Mouse (Mus musculus): Measurements from ENCODE around the gene Sesn3. TPM values are rescaled to one million over a fixed set of nuclear protein-coding genes. Genes with fewer than 3 reads are reported as not detected.
A peak's percentile ranks its signal among the peaks of the same experiment; 100 is the strongest.
"Not testable (repeated sequence)": the region's sequence is repeated elsewhere in the genome, so short reads cannot be mapped to it uniquely, and the experiment has no call there.

The Sesn3 gene
- polyA plus RNA-seq, 1 experiment from 2014 or later, result 45.0 TPM

- in situ Hi-C loops (cut with MboI; ENCODE audit: low pct_unique_long_range_greater_than_20kb), result no loop called here
Observed at GRCm38 (mm10) chr9:14304262-14304968, 29.5 kb downstream of the Sesn3 start.

GRCm38 (mm10) chr9:14307341-14307740, 32.5 kb downstream of the Sesn3 start:
- DNase-seq (ENCODE audit: low read depth, low spot score), result no peak
- TF ChIP-seq CTCF (IDR thresholded peaks at IDR 0.05), result no peak
- ChIA-PET POLR2A (no interaction called here), CTCF (interaction anchor here (0.9 kb wide), 1 partner anchor 21 kb away, joined by 3 read pairs; no protein-coding TSS in a partner anchor)
- in situ Hi-C loops (cut with MboI; ENCODE audit: low pct_unique_long_range_greater_than_20kb), result no loop called here
- no peak for ATAC-seq
- H3K27me3 ChIP-seq, result no peaks in the 10 kb centered on the region

More at GRCm38 (mm10) chr9:14304262-14304968, 29.5 kb downstream of the Sesn3 start:
- no peaks in the 10 kb centered on the region for H3K27me3 ChIP-seq
- DNase-seq (ENCODE audit: low read depth, low spot score), result no peak
- ChIA-PET CTCF (interaction anchor here (0.9 to 1.9 kb wide), 2 partner anchors 8 to 410 kb away, joined by 3 to 5 read pairs; no protein-coding TSS in a partner anchor), POLR2A (interaction anchor here (1.3 kb wide), 1 partner anchor 10 kb away, joined by 4 read pairs; no protein-coding TSS in a partner anchor)
- no peak for TF ChIP-seq CTCF (IDR thresholded peaks at IDR 0.05)
- ATAC-seq, result no peak

- POLR2A ChIA-PET, result interaction anchor here (1.0 kb wide), 1 partner anchor 9 kb away, joined by 4 read pairs; no protein-coding TSS in a partner anchor
- no peak for DNase-seq (ENCODE audit: low read depth, low spot score)
- no peaks in the 10 kb centered on the region for H3K27me3 ChIP-seq
- ATAC-seq, result no peak
- no peak for TF ChIP-seq CTCF (IDR thresholded peaks at IDR 0.05)
- in situ Hi-C loops (cut with MboI; ENCODE audit: low pct_unique_long_range_greater_than_20kb), result no loop called here
- CTCF ChIA-PET, result no interaction called here
Observed at GRCm38 (mm10) chr9:14313968-14314367, 39.1 kb downstream of the Sesn3 start.

- CTCF ChIA-PET, result no interaction called here
- no peak for ATAC-seq
Observed at GRCm38 (mm10) chr9:14314477-14314876, 39.6 kb downstream of the Sesn3 start.

GRCm38 (mm10) chr9:14316618-14317017, 41.8 kb downstream of the Sesn3 start:
- TF ChIP-seq CTCF (IDR thresholded peaks at IDR 0.05), result no peak
- H3K27me3 ChIP-seq, result no peaks in the 10 kb centered on the region
- DNase-seq (ENCODE audit: low read depth, low spot score) (no peak), ATAC-seq (no peak)
- in situ Hi-C loops (cut with MboI; ENCODE audit: low pct_unique_long_range_greater_than_20kb), result no loop called here
- POLR2A ChIA-PET, result no interaction called here
- CTCF ChIA-PET, result interaction anchor here (1.7 kb wide), 1 partner anchor 10 kb away, joined by 4 read pairs; no protein-coding TSS in a partner anchor

More at GRCm38 (mm10) chr9:14314477-14314876, 39.6 kb downstream of the Sesn3 start:
- POLR2A ChIA-PET, result interaction anchor here (1.0 kb wide), 1 partner anchor 9 kb away, joined by 4 read pairs; no protein-coding TSS in a partner anchor
- H3K27me3 ChIP-seq, result no peaks in the 10 kb centered on the region
- no peak for DNase-seq (ENCODE audit: low read depth, low spot score)
- TF ChIP-seq CTCF (IDR thresholded peaks at IDR 0.05), result no peak
- in situ Hi-C loops (cut with MboI; ENCODE audit: low pct_unique_long_range_greater_than_20kb), result no loop called here

GRCm38 (mm10) chr9:14335829-14336228, 61.0 kb downstream of the Sesn3 start:
- DNase-seq (ENCODE audit: low read depth, low spot score), result no peak
- POLR2A ChIA-PET, result interaction anchor here (0.6 kb wide), 2 partner anchors 163 to 220 kb away, joined by 4 to 5 read pairs; no protein-coding TSS in a partner anchor
- no peak for ATAC-seq
- CTCF ChIA-PET, result interaction anchor here (1.9 kb wide), 1 partner anchor 446 kb away, joined by 6 read pairs; no protein-coding TSS in a partner anchor
- H3K27me3 ChIP-seq, result no peaks in the 10 kb centered on the region
- in situ Hi-C loops (cut with MboI; ENCODE audit: low pct_unique_long_range_greater_than_20kb), result no loop called here
- no peak for TF ChIP-seq CTCF (IDR thresholded peaks at IDR 0.05)

- H3K27me3 ChIP-seq, result no peaks in the 10 kb centered on the region
- DNase-seq (ENCODE audit: low read depth, low spot score) (no peak), ATAC-seq (no peak)
- ChIA-PET POLR2A (no interaction called here), CTCF (no interaction called here)
- TF ChIP-seq CTCF (IDR thresholded peaks at IDR 0.05), result no peak
- in situ Hi-C loops (cut with MboI; ENCODE audit: low pct_unique_long_range_greater_than_20kb), result no loop called here
Observed at GRCm38 (mm10) chr9:14336901-14337300, 62.0 kb downstream of the Sesn3 start.

GRCm38 (mm10) chr9:14338701-14339100, 63.8 kb downstream of the Sesn3 start:
- ChIA-PET CTCF (interaction anchor here (1.3 to 1.8 kb wide), 2 partner anchors 320 to 449 kb away, joined by 3 to 9 read pairs; no protein-coding TSS in a partner anchor), POLR2A (no interaction called here)
- in situ Hi-C loops (cut with MboI; ENCODE audit: low pct_unique_long_range_greater_than_20kb), result no loop called here
- no peak for TF ChIP-seq CTCF (IDR thresholded peaks at IDR 0.05)
- no peaks in the 10 kb centered on the region for H3K27me3 ChIP-seq
- ATAC-seq (no peak), DNase-seq (ENCODE audit: low read depth, low spot score) (no peak)

GRCm38 (mm10) chr9:14342041-14342668, 67.3 kb downstream of the Sesn3 start:
- POLR2A ChIA-PET, result interaction anchor here (1.2 kb wide), 1 partner anchor 66 kb away, joined by 3 read pairs; no protein-coding TSS in a partner anchor
- DNase-seq (ENCODE audit: low read depth, low spot score) (no peak), ATAC-seq (peak; percentile 75)
- H3K27me3 ChIP-seq, result no peaks in the 10 kb centered on the region
- in situ Hi-C loops (cut with MboI; ENCODE audit: low pct_unique_long_range_greater_than_20kb), result no loop called here
- peak; percentile 94 for TF ChIP-seq CTCF (IDR thresholded peaks at IDR 0.05)
- CTCF ChIA-PET, result interaction anchor here (0.6 to 1.8 kb wide), 11 partner anchors 9 to 496 kb away, joined by 3 to 10 read pairs (median 4); no protein-coding TSS in a partner anchor

- H3K27me3 ChIP-seq; ATAC-seq; DNase-seq (ENCODE audit: low read depth, low spot score); POLR2A ChIA-PET: not testable (repeated sequence)
- CTCF ChIA-PET, result interaction anchor here (1.2 to 2.3 kb wide), 3 partner anchors 65 to 456 kb away, joined by 4 to 9 read pairs (median 7); no protein-coding TSS in a partner anchor
- in situ Hi-C loops (cut with MboI; ENCODE audit: low pct_unique_long_range_greater_than_20kb), result loop anchor here (5.0 kb wide), 2 partner anchors 351 to 459 kb away; no protein-coding TSS in a partner anchor
Observed at GRCm38 (mm10) chr9:14345866-14346265, 71.0 kb downstream of the Sesn3 start.
